Mouse (Mus musculus): ENCODE data around the gene Olfr43. TPM values are rescaled to one million over a fixed set of nuclear protein-coding genes. Genes with fewer than 3 reads are reported as not detected.

The Olfr43 gene
- not detected for total RNA-seq (2021)
- long read RNA-seq, experiment 1, result 0 reads
- long read RNA-seq, experiment 2, result 0 reads

DNA sequence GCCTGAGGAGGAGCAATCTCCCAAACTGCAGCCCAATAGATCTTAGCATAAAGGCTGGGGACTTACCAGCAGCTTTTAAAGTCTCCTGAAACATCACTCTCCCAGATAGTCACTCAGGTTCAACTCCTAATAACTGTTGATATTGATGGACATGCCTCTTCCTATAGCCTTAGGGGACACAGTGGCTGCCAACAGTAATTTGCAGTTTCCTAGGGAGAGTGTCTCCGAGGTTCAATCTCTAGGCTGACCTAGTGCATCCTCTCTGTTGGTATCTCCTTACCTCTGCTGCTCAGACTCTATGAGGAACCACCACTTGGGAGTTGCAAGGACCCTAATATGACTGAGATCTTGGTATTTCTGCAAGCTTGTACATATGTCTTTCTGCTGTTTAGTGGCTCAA, at the start of gene Olfr43:
Olfr43 (minus strand) TSS at position 101 of the 400 bp plus-strand sequence.
- DNase-seq (ENCODE audit: low spot score in 2 of 2), result no peak

DNA sequence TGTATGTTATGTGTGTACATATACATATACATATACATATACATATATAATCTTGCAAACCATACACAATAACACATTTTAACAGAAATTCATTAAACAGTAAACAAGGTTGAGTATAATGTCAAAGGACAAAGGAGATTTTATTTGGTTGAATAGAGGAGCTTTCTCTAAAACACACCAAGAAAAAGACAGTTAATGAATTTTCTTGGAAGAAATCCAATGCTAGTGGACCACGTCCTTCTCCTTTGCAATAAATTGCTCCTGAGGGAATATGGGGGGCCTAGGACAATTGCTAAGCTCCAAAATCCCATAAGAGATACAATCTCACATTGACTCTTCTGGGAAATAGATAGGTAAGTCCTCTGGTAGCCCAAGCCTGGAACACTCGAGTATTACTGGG, 48.3 kb upstream of the Olfr43 start, which contains the start of gene Olfr406:
Olfr406 (plus strand) TSS at position 301 of the 400 bp plus-strand sequence.
- DNase-seq (ENCODE audit: low spot score in 2 of 2), result no peak

DNA sequence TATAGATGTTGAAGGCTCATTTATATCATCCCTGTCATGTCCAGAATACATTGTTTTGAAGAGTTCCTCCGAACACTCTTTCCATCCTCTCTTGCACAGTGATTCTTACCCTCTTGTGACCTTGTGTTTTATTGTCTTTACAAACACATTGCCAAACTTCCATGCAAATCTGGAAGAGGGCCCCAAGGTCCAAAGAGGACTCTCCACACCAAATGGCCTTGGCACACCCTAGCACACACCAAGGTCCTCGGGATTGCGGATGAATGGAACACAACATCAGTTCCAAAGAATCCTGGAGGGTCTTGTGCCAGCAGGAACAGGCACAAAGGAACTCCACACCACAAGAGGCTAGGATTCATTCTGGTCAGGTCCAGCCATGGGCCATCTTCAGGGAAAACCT, 30.0 kb upstream of the Olfr43 start:
- DNase-seq (ENCODE audit: low spot score in 2 of 2), result no peak

DNA sequence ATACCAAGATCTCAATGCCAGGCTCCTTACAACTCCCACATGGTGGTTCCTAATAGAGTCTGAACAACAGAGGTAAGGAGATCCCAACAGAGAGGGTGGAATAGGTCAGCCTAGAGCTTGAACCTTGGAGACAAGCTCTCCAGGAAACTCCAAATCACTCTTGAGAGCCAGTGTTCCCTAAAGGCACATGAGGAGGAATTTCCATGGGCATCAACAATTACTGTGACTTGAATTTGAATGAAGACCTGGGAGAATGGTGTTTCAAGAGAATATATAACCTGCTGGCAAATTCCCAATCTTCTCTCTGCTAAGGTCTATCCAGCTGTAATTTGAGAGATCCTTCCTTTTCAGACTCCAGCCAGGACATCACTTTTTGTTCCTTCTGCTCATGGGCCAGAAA, 25.2 kb downstream of the Olfr43 start, which contains the start of gene Olfr403:
Olfr403 (plus strand) TSS at position 301 of the 400 bp plus-strand sequence.
- DNase-seq (ENCODE audit: low spot score in 2 of 2), result no peak

DNA sequence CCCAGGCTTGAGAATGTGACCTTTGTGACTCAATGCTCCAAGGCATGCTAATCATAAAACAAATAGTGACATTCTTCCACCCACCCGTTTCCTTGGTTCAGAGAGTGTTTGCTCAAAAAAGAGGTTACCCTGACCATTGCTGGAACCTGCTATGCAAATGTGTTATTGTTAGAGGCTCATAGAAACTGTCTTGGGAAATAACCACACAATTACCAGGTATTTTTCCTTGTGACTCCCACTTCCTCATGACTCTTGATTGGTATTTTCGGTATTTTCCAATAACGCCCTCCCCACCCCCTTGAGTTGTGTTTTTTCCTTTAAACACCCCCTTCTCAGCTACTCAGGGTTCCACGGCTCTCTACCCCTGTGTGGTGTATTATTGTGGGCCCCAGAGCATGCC, 27.4 kb downstream of the Olfr43 start:
- no peak for DNase-seq (ENCODE audit: low spot score in 2 of 2)

DNA sequence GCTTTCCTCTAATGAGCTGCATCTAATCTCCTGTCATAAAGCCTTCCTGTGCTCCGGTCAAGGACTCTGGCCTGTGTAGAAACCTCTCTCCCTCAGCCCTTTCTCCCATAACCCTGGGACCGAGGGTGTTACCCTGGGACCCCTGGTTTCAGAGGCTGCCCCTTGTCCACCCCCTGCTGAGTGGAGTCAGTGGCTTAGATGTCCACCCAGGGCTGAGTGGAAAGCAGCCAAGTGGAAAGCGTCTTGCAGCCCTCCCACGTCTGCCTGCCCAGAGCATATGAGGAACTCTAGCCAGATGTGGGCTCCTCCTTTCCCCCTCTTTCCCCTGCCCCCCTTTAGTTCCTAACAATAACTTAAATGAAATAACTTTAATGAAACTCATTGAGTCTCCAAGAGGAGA, 28.0 kb downstream of the Olfr43 start:
- no peak for DNase-seq (ENCODE audit: low spot score in 2 of 2)

DNA sequence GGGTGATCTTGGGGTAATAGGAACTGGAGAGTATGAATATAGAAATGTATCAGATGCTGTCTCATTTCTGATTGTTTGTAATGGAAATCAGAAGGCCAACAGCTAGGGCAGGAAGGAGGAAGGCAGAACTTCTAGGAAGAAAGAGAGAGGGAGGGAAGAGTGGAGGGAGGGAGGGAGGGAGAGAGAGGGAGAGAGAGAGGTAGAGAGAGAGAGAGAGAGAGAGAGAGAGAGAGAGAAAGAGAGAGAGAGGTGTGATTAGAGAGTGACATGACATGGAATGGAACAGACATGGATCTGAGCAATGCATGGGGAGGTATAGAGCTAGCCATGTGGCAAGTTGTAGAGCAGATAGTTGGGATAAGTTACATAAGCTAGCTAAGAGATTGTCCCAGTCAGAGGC, 42.4 kb downstream of the Olfr43 start:
- no peak for DNase-seq (ENCODE audit: low spot score in 2 of 2)

Other genes starting within 250 kb of the Olfr43 start
- not detected for gene Olfr398, start 221.0 kb downstream of the Olfr43 start, total RNA-seq (2021)
- gene Olfr139, start 154.8 kb downstream of the Olfr43 start, total RNA-seq (2021), result not detected
- gene Olfr399, start 154.8 kb downstream of the Olfr43 start, total RNA-seq (2021), result not detected
- gene Zfp616, start 141.4 kb downstream of the Olfr43 start, total RNA-seq (2021), result not detected
- not detected for gene Olfr401, start 97.7 kb downstream of the Olfr43 start, total RNA-seq (2021)
- gene Olfr402, start 57.9 kb downstream of the Olfr43 start, total RNA-seq (2021), result not detected
- not detected for gene Olfr403, start 25.1 kb downstream of the Olfr43 start, total RNA-seq (2021)
- not detected for gene Olfr406, start 48.4 kb upstream of the Olfr43 start, total RNA-seq (2021)
- gene Olfr59, start 72.4 kb upstream of the Olfr43 start, total RNA-seq (2021), result not detected
- not detected for gene Olfr410, start 126.7 kb upstream of the Olfr43 start, total RNA-seq (2021)
- not detected for gene Olfr411, start 141.3 kb upstream of the Olfr43 start, total RNA-seq (2021)
- gene Olfr412, start 150.7 kb upstream of the Olfr43 start, total RNA-seq (2021), result not detected

Measured in adrenal gland, adult 18-20 months (tissue).